Mouse (Mus musculus) spleen, postnatal 36 days (tissue): ENCODE results near the gene Tspan9.
A peak's percentile ranks its signal among the peaks of the same experiment; 100 is the strongest.

ENCODE experiments used
- DNase-seq, 2 experiments: peaks; one replicate each; pipeline ENCODE4 v3.0.0; 2022; ENCODE audit warnings: low spot score in 2 of 2, mixed read lengths in 1 of 2

The Tspan9 gene

GRCm38 (mm10) chr6:127986357-127986756 lies 157.0 kb downstream of the Tspan9 start:
- DNase-seq: peak in 1 of 2 experiments; percentile 22

DNA sequence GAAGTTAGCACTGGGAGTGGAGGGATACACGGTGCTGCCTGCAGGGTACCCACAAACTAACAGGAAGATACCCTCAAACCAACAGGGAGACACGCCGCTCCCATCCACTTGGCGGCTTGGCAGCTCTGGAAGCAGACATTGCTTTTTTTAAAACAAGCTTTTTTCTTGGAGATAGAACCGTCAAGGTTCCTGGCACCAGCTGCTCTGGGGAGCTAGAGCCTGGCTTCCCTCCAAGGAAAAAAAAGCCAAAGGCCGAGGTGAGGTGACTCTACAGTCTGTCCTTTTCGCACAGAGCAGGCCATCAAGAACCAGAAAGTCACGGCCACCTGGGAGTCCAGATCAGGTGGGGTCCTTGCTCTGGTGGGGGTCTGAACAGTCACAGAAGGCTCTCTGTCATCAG lies 162.2 kb downstream of the Tspan9 start:
- no peak for DNase-seq

DNA sequence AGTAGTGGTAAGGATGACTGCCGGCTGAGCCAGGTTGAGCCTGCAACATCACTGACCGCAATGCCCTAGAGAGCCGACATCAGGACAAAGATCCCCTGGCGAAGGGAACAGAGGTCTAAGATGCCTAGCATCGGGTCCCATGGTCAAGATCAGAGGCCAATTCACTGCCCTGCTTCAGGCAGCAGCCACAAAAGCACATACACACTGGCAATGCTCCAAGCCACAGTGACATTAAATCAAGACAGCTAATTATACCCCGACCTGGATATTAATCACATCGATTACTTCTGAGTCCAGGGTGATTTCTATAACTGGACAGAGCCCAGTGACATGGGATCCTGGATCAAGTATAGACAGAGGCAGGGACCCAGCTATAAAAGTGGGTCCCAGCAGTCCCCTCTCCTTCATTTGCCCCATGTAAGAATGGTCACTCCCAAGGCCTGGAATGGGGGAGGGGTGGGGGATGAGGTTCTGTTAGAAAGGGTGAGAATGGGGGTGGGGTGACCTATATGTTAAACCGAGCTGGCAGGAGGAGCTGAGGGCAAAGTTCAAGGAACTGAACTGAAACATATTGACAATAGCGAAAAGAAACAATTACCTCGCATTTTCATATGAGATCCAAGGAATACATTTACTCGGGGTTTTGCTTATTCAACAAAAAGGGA lies 162.9 kb downstream of the Tspan9 start:
- DNase-seq: no peak

- DNase-seq: no peak
Observed at GRCm38 (mm10) chr6:127979831-127980230, 163.6 kb downstream of the Tspan9 start.

GRCm38 (mm10) chr6:127978941-127979340 lies 164.5 kb downstream of the Tspan9 start:
- no peak for DNase-seq

- DNase-seq: no peak
Observed at GRCm38 (mm10) chr6:127976695-127977094, 166.7 kb downstream of the Tspan9 start.

- no peak for DNase-seq
Observed at GRCm38 (mm10) chr6:127974000-127974399, 169.4 kb downstream of the Tspan9 start.

DNA sequence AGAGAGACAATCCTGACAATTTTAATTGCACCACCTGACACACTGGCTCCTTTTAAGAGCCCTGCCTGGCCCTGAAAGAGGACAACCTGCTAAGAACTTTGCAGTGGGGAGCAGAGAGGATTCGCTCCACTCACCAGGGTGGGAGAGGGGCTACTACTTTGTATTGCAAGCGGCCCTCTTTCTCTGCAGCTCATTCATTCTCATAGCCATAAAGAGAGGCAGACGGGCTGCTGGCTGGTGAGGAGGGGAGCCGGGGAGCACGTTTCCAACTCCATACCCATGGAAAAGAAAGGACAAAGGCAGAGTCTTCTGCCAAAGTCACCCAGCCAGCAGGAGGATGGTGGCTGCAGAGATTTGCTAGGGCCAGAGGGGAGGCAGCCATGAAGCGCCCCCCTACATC lies 169.8 kb downstream of the Tspan9 start:
- DNase-seq: no peak

DNA sequence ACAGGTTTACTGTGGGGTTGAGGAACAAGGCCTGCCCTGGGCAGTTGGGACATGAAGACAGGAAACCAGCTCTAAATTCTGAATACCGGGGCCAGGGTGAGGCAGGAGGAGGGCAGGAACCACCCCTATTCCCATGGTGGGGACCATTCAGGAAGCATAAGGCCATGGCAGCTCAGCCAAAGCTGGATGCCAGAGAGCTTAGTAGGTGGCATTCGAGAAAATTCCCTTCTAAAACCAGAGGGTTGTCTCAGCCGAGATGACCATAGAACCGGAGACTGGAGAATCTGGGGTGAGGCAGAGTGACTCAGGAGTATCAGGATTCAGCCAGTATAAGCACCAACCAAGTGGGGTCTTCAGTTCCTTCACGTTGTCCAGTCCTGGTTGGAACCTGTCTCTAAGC lies 171.5 kb downstream of the Tspan9 start:
- DNase-seq: no peak

GRCm38 (mm10) chr6:127970848-127971247 lies 172.5 kb downstream of the Tspan9 start:
- no peak for DNase-seq

DNA sequence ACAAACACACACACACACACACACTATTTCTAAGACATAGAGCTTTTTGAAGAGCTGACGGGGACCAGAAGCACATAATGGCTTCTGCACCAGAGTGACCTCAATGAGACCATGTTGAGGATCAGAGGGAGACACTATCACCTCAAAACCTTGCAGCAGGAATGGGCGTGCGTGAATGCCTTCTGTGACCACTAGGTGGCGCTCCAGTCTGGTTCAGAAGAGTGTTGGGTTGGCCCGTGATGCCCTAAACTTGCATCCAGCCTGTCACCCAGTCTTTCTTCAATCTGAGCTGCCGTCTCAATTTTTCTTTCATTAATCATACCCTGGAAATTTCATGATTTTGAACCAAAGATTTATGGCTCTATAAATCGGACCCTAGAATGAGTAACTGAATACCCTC lies 173.3 kb downstream of the Tspan9 start:
- peak; percentile 10 to 21 for DNase-seq

- DNase-seq: no peak
Observed at GRCm38 (mm10) chr6:127969709-127970108, 173.7 kb downstream of the Tspan9 start.

- DNase-seq: no peak
Observed at GRCm38 (mm10) chr6:127965497-127965896, 177.9 kb downstream of the Tspan9 start.

DNA sequence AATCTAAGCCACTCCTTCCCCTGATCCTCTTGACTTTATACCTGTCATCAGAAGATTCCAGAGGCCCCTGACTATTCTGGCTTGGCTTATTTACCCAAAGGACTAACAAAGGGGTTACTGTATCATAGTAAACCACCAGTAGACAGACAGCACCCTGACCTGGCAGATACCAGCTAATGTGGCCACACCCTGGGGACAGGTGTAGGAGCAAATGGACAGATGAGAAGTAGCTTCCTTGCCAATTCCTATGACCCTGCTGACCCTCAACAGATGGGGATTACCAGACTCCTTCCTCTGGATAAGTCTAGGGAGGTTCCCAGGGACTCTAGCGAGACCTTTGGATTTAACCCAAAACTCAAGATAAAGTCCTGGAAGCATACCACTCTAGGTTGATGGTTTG lies 183.2 kb downstream of the Tspan9 start:
- DNase-seq: no peak

GRCm38 (mm10) chr6:127956172-127956571 lies 187.2 kb downstream of the Tspan9 start:
- DNase-seq: no peak

DNA sequence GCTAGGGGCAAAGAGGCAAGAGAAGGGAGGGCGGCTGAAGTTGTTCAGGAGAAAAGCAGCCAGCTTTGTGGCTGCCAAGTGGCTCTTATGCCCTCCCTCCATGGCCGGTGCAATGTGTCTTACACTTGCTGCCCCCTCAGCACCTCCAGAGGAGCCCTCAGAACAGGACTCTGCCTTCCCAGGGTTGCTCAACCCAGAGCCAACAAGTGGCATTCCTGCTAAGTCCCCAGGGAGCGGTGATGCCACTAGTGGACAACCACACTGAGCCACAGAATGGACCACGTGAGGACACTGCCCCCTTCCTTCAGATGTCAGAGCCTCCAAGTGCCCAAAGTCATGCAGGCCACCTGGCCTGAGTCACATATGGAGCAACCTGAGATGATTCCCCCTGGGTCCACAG lies 190.3 kb downstream of the Tspan9 start:
- DNase-seq: no peak

GRCm38 (mm10) chr6:127949885-127950284 lies 193.5 kb downstream of the Tspan9 start:
- no peak for DNase-seq

DNA sequence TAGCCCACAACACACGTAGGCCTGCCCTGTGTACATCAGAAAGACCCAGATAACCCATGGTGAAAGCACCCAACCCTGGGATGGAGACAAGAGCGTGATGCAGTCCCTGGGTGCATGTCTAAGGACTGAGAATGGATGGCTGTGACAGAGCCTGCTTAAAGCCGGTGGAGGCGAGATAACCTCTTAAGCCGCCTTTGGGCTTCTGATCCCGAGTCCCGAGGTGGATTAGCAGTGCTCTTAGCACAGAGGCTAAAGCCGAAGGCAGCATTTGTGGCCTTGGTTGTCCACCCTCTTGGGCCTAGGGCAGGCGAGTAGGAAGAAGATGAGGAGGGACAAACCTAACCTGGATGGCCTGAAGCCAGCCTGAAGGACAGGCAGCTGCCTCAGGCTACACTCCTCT lies 194.7 kb downstream of the Tspan9 start:
- DNase-seq: no peak

DNA sequence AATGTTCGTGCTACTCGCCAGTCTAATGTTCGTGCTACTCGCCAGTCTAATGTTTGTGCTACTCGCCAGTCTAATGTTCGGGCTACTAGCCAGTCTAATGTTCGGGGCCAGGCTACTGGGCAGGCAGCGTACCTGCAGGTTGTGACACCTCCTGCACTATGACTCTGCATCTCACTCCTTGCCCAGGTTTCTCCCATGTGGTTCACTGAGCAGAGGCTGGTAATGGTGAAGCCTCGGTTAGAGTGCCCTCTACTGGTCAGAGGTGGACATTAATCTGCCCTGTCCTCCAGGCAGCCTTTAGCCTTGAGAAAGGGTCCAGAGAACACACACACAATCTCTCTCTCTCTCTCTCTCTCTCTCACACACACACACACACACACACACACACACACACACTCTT lies 197.7 kb downstream of the Tspan9 start:
- no peak for DNase-seq

GRCm38 (mm10) chr6:127942421-127942820 lies 201.0 kb downstream of the Tspan9 start:
- no peak for DNase-seq

GRCm38 (mm10) chr6:127935105-127935504 lies 208.3 kb downstream of the Tspan9 start:
- no peak for DNase-seq

DNA sequence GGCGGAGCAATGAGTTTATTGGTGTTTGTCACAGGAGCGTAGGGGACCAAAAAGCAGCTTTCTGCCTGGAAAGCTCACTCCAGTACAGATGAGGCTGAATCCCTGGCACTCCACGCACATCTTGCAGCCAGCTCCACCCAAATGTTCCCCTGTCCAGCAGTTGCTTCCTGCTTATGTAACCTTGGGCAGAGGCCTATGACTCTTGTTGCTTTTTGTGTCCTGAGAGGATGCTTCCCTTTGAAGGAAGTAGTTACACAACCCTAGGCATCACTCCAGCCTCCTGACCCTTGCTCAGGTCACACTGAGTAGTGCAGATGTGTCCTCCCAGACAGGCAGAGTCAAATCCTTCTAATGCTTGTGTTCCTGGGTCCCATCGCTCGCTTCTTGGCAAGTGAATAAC lies 209.6 kb downstream of the Tspan9 start:
- no peak for DNase-seq

DNA sequence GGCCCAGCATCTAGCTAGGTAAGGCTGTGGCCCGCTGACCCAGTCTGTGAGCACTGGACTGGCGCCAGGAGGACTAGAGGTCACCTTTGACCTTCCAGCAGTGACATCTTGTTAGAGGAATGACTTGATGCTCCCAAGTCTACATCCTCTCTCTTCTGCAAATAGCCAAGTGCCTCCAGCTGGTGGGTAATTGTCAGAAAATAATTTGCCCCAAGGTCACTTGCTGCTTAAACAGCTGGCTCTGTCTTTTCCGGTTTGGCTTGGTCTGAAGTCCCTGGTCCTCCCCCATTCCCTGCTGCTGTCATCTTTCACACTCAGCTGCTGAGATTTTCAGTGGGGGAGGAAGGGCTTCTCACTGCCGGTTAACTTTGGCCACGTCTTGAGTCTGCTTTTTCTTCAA lies 210.7 kb downstream of the Tspan9 start:
- peak in 1 of 2 experiments; percentile 4 for DNase-seq

- no peak for DNase-seq
Observed at GRCm38 (mm10) chr6:127928682-127929081, 214.7 kb downstream of the Tspan9 start.
